Mouse (Mus musculus) thymus, postnatal 14 days (tissue): ENCODE results near the gene Vsir.

Experiments used
- DNase-seq: peaks from one replicate; pipeline ENCODE4 v3.0.0; 2021

Gene Vsir

DNA sequence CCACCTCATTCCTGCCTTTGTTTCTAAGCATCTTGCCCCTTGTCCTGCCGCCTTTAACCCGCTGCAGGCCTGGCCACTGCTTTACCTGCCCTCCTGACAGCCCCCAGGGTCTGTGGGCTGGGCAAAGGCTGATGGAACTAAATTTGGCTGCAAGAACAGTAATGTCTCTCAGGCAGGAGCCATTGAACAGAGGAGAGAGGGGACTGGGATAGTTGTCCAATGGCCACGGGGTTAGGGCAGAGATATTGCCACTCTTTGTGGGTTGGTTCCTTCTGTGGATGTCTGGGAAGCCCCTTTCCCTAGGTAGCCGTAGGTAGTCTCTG lies 7.3 kb downstream of the Vsir start:
- DNase-seq = no peak

DNA sequence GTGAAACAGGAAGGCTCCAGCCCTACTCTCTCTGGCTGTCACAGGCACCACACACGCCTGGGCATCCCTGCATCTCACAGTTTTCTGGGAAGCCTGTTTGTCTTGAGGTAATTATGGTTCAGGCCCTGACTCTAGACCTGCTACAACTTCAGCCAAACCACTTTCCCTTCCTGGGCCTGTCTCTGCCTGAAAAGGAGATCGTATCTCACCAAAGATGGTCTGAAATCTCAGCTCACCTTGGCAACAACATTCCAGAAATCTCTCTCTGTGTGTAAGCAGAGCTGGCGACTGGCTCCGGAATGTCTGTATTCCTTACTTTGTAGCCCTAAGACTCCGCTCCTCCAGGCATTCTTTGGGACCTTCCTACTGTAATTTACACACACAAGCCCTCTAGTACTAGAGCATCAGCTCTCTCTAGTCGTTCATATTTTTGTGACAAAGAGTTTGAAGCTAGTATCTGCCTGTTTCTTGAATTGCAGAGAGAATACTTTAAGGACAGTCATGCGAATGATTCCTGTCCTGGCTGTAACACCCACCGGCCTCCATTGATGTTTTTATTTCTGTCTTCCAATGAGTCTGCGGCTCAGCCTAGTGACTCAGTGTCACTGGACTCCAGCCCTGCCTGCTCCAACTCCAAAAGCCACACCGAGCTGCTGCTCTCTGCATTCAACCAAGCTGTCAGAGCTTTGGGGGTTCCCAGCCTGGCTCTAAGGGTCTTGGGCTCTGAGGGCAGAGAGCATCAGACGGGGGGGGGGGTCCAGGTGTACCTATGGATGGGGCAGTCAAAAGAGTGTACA lies 8.4 kb downstream of the Vsir start:
- no peak for DNase-seq

GRCm38 (mm10) chr10:60357441-60357840 lies 10.8 kb downstream of the Vsir start:
- DNase-seq = no peak

DNA sequence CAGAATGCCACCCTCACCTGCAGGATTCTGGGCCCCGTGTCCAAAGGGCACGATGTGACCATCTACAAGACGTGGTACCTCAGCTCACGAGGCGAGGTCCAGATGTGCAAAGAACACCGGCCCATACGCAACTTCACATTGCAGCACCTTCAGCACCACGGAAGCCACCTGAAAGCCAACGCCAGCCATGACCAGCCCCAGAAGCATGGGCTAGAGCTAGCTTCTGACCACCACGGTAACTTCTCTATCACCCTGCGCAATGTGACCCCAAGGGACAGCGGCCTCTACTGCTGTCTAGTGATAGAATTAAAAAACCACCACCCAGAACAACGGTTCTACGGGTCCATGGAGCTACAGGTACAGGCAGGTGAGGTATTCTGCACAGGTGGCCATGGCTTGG lies 11.2 kb downstream of the Vsir start:
- no peak for DNase-seq

GRCm38 (mm10) chr10:60358776-60359175 lies 12.1 kb downstream of the Vsir start:
- DNase-seq = no peak

DNA sequence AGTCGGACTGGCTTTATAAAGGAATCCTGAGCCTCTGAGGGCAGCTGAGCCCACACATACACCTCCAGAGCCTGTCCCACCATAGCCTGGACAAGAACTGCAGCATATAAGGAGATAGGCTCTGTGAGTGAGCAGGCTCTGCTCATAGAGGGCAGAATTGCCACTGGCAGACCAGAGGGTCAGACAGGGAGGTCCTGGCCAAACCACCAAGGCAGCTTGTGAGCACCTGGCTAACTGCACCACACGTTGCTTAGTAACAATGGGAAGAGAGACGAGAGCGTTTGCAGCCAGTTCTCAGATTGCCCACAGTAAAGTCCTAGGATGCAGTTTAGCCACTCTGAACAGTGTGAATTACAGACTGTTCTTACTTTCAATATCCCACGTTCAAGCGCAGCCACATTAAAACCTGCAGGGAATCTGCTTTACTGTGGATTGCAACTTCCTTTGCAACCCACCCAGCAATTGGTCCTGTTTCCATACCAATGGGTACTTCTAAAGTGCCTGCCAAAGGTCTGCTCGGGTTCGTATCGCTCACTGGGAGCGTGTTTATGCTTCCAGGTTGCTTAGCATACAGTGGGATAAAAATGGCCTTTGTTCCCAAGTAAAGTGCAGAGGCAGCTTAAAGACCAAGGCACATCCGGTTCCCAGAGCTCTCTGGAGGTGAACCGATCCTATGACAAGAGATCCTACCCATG lies 15.1 kb downstream of the Vsir start:
- DNase-seq = no peak

GRCm38 (mm10) chr10:60362310-60362628 lies 15.6 kb downstream of the Vsir start:
- no peak for DNase-seq

DNA sequence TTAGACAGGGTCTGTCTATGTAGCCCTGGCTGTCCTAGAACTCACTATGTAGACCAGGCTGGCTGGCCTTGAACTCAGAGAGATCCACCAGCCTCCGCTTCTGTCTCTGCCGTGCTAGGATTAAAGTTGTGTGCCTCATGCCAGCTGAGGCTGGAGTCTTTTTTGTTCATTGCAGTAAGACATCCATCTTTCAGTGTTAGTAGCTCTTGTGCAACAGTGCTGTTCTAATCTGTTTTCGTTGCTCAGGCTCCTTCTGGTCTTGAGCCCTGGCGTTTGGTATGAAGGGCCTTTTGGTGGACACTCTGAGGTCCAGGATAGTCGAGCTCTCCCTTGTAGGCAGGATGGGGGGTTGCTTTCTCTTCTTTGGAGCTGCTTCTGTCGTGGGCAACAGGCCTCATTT lies 16.8 kb downstream of the Vsir start:
- no peak for DNase-seq

DNA sequence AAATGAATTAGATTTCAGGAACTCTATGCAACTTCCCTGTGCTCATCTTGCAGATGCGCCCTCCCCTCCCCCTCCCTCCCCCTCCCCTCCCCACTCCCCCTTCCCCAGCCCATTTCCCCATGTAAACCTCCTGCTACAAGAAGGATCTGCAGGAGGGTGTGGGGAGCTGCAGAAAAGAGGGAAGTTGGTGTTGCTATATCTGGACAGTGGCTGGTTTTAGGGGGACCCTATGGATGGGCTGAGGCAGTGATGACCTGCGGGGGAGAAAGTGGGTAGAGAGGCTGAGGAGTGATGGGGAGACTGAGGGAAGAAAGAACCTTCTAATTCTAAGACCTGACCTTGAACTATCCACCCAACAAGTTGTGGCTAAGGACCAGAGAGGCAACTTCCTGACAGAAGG lies 20.5 kb downstream of the Vsir start:
- DNase-seq = no peak

DNA sequence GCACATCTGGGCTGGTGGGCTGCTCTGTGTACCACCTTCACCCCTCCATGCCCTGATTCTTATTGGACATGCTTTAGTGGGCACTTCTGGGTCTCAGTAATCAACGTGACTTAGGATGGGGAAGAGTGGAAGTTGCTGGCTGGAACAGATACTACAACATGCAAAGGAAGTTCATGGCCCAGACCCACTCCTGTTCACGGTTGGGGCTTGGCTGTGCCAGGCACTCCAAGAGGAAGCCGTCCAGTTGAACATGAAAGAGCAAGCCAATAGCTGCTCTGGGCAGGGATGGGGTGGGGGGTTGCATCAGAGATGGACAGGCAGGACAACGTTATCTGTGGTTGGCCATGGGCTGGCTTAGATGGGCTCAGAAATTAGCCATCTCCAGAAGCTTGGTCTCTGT lies 21.3 kb downstream of the Vsir start:
- DNase-seq = no peak

DNA sequence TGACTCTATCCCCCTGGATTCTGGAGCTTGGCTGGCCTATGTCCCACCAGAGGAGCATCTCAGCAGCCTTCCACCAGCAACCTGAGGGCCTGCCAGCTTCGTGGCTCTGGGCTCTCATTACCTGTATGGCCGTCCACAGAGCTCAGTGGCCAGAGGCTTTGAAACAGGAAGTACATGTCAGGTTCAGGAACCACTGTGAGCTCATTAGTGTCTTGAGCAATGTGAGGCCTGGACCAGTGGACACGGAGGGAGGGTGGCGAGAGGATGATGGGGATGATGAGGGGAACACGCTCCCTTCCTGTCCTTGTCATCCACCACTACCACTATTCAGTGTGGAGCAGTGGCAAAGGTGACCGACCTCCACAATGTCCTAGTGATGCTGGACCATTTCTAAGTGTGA lies 22.8 kb downstream of the Vsir start:
- DNase-seq = no peak

GRCm38 (mm10) chr10:60370098-60370497 lies 23.4 kb downstream of the Vsir start:
- DNase-seq = no peak

DNA sequence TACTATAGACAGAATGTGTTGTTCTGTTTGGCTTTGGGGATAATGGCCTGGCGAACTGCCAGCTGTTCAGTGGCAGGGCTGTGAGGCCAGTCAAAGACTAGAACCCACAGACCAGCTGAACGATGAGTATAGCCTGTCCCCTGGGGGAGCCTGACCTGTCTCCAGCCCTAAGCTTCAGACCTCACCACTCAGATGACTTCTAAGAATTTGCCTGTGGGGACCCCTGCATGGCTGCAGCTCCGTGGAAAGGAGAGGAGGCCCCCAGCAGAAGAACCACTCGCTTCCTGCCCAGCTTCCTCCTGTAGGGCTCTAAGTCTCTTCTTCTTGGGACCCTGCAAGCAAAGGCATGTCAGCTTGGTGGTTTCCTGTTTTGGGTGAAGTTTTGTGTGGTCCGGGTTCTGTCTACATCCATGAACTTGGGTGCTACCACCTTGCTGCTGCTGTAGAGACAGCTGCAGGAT lies 24.0 kb downstream of the Vsir start:
- peak; percentile 79 for DNase-seq

- DNase-seq = peak; percentile 77
Observed at GRCm38 (mm10) chr10:60371596-60372386, 25.1 kb downstream of the Vsir start.

DNA sequence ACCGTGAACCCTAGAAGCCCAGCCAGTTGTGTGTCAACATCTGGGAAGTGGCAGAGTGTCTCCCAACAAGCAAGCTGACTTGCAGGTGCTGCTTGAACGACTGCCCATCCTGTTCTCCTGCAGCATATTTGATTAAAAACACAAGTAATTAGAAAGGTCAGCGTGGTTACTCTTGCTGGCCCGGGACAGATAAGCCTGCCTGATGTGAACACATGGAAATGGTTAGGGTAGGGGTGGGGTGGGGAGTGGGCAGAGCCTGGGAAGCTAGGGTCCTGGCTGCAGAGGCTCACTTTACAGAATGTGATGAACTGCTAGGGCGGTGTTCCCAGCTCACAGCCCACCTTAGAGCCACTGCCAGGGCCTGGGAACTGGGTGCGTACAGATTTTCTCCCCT lies 26.9 kb downstream of the Vsir start:
- no peak for DNase-seq

DNA sequence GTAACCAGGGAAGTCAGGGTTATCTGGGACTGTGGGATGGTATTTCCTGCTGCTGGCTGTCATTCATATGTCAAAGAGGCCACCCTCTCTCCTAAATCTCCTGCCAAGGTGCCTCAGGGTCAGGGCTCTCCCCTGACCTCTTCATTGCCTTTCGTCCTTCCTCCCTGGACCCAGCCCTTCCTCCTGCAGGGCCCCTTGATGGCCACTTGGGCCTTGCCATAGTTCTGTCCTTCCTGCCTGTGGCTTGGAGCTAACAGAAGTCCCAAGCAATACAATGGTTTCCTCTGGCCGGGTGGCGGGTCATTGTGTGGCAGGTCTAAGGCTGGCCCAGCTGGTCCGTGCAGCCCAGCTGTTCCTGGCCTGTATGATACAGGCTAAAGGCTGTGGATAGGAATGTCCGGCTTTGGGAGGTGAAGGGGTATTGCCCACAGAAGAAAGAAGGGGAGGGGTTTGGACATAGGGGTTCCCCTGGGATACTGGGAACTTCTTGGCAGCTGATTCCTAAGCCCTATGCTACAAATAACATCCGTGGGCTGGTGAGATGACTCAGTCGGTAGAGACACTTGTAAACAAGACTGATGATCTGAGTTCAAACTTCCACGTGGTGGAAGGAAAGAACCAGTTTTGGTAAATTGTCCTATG lies 27.4 kb downstream of the Vsir start:
- DNase-seq = no peak

GRCm38 (mm10) chr10:60376704-60377103 lies 30.1 kb downstream of the Vsir start:
- no peak for DNase-seq

DNA sequence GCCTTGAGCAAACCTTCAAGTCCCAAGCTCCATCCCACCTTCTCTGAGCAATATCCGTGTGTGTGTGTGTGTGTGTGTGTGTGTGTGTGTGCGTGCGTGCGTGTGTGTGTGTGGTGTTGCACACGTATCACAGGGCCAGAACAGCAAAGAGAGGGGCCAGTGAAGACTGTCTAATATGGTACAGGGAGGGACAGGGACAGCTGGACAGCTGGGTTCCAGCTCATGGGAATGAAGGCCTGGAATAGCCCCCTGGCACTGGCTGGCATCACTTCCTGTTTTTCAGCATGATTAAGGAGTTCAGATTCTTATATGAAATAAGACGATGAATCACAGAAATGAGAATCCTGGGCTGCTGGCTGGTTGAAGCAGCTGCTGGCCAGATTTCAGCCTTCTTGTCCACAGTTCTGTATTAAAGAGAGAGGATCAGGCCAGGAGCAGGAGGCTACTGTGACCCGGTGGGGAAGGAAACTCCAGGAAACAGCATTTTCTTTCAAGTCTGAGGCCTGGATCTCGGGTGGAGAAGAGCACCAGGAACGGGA lies 32.8 kb downstream of the Vsir start:
- no peak for DNase-seq

DNA sequence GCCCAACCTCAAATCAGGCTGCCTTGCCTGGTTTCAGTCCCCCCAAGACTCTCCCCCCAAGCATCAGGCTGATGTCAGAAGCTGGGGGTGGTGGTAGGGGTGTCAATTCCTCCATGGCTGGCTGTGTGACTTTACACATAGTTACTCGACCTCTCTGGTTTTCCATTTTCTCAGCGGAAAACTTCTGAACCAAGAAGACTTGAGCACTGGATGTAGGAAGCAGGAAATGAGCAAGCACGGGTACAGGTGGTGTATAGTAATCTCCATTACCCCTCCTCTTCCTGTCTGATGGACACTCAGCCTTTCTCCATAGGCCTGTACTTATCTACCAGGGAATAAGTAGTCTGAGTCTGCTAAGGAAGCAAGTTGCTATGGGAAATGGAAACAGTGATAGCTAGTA lies 33.6 kb downstream of the Vsir start:
- no peak for DNase-seq

GRCm38 (mm10) chr10:60381142-60381925 lies 34.7 kb downstream of the Vsir start:
- peak; percentile 87 for DNase-seq

- DNase-seq = peak; percentile 71
Observed at GRCm38 (mm10) chr10:60388332-60388731, 41.7 kb downstream of the Vsir start.

GRCm38 (mm10) chr10:60389447-60389865 lies 42.8 kb downstream of the Vsir start:
- peak; percentile 85 for DNase-seq
